Mouse (Mus musculus): ENCODE data around the gene Ntn3. TPM values are rescaled to one million over a fixed set of nuclear protein-coding genes. Genes with fewer than 3 reads are reported as not detected.

The Ntn3 gene
- total RNA-seq, 2 experiments from 2014 or later = 0.67 to 0.72 TPM

GRCm38 (mm10) chr17:24190934-24191333, 18.4 kb downstream of the Ntn3 start:
- DNase-seq = no peak

DNA sequence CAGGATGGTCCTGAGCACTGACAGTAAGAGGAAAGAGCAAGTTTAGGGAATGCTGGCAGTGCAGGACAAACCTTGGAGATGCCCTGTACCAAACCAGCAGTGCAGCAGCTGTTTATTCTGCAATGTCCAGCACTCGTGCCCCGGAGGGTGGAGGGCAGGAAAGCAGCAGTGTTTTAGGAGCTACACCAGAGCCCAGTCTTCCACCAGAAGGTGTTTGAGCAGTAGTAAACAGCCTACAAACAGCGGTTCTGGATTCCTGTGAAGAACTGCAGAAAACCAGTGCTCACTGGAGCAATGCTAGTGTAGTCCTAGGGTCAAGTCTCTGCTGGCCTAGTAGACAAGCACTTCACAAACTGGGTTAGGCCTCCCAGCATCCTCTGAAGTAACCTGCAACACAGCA, 35.1 kb downstream of the Ntn3 start:
- DNase-seq = no peak

GRCm38 (mm10) chr17:24173423-24173822, 35.9 kb downstream of the Ntn3 start:
- DNase-seq = peak; percentile 56 to 82

DNA sequence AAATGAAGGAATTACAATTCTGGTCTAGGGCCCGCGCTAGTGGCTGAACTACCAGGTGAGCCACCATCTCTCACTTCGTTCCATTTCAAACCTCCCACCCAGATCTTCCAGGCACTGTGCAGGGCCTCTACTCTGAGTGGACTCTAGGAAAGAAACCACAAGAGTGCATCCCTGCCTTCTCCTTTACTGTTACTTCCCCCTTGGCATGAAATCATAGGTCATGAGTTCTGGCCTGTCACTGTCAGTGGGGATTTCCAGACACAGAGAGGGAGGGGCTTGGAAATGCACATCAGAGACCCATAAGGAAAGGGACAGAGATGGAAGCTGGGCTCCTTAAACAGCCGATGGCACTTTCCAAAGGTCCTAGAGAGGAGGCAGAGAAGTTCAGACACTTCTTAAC, 37.6 kb downstream of the Ntn3 start:
- DNase-seq = no peak

DNA sequence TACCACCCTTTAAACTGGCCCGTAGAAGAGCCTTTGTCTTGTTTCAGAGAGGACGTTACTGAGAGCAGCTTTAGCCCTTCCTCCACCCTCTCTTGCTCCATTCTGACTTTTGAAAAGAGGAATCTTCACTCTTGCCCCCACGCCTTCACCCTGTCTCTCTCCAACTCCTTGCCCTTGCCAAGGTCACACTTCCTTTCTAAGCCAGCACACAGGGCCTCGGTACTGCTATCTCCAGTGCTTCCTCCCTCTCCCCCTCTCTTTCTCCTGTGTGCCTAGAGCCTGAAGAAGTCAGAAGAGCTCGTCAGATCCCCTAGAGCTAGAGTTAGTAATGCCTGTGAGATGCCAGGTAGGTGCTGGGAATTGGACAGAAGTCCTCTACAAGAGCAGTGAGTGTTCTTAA, 38.6 kb downstream of the Ntn3 start:
- no peak for DNase-seq

- no peak for DNase-seq
These were observed 39.2 kb downstream of the Ntn3 start for GRCm38 (mm10) chr17:24170125-24170524.

DNA sequence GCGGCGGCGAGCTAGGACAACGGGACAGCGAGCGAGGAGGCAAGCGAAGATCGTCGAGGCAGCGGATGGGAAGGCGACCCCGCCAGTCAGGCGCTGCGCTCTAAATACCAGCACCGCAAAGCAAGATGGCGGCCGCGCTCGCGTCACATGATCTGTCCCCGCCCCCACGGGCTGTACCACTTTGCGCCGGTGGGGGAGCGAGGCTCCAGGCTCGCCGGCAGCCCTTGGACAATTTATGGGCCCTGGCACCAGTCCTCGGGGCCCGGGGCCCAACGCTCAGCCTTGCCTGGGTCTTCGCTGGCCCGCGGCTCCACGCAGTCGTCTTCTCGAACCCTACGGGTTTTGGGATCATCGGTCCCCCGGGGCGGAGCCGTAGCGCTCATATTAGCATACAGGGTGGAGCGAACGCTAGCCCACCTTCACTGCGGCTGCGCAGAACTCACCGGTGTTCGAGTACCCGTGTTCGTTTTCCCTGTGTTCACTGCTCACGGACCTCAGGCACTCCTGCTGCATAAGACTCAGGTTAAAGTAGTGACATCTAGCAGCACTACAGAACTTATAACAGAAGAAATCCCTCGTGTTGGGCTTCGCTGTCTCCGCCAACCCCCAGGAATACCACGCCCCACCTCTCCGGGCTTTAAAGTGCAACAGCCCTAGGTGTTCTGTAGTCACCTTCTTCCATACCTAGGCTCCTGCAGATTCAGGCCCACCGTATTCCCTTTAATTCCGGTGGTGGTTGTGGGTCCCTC, 39.8 kb downstream of the Ntn3 start, which contains the start of gene Atp6v0c:
Atp6v0c (minus strand) TSS at position 386 of the 749 bp plus-strand sequence.
- DNase-seq = peak; percentile 95 to 97

GRCm38 (mm10) chr17:24168590-24169277, 40.6 kb downstream of the Ntn3 start:
- DNase-seq = peak; percentile 53 to 58

- DNase-seq = no peak
These were observed 41.3 kb downstream of the Ntn3 start for GRCm38 (mm10) chr17:24167891-24168505.

DNA sequence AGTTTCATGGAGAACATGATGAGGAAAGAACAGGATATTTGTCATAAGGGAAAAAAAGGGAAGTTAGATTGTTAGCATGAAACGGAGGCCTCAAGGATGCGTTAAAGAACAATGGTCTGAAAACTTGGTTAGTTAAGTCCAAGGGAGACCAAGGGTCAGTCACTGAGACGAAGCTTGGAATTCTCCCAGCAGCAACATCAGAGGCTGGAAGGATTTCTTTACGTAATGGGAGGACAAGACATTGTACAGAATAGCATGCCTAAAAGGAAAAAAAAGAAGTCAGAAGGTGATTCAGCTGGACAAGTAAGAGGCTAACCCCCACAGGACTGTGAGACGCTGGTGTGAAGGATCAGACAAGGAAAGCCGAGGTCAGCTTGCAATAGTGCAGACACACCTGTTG, 42.2 kb downstream of the Ntn3 start:
- DNase-seq = no peak

- peak in 1 of 2 experiments; percentile 51 for DNase-seq
These were observed 44.6 kb downstream of the Ntn3 start for GRCm38 (mm10) chr17:24164566-24165259.

GRCm38 (mm10) chr17:24163176-24163962, 46.0 kb downstream of the Ntn3 start, which contains the start of gene Amdhd2:
Gene Amdhd2, minus strand, starts transcription at chr17:24163766.
- DNase-seq = peak; percentile 96 to 97

GRCm38 (mm10) chr17:24162584-24163175, 46.7 kb downstream of the Ntn3 start:
- DNase-seq = peak; percentile 36 to 57

GRCm38 (mm10) chr17:24161466-24161865, 47.9 kb downstream of the Ntn3 start:
- DNase-seq = no peak

DNA sequence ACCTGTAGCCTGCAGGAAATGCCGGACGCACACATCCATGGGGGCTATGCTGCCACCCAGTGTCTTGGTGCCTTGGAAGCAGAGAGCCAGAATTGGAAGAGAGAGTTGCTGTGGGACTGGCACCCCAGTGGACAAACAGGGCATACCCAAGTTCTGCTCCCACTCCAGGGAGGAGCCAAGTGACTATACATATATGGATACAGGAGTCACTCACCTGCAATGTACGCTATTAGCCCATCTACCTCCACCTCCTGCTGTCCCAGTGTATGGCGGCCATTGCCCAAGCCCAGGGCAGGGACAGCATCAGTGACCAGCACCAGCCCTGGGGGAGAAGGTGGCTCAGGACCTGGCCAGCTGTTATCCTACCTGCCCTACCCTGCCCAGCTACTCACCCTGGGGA, 51.8 kb downstream of the Ntn3 start:
- DNase-seq = no peak

DNA sequence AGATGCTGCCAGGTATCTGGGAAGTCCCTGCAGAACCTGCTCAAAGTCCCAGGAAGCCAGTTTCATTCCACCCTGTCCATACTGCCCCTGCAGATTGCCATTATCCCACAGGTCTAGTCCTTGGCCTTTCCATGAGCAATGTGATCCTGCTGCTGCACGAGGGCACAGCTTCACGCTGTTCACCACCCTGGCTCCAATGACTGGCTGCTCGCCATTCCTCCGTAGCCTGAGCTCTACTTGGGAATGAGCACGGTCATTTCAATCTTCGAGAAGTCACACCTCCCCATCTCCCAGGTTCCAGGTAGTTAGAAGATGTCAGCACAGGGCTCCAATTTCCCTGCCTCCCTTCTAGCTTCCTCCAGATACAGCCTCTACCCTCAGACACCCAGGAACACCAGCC, 52.2 kb downstream of the Ntn3 start:
- no peak for DNase-seq

- DNase-seq = no peak
These were observed 52.9 kb downstream of the Ntn3 start for GRCm38 (mm10) chr17:24156394-24156793.

DNA sequence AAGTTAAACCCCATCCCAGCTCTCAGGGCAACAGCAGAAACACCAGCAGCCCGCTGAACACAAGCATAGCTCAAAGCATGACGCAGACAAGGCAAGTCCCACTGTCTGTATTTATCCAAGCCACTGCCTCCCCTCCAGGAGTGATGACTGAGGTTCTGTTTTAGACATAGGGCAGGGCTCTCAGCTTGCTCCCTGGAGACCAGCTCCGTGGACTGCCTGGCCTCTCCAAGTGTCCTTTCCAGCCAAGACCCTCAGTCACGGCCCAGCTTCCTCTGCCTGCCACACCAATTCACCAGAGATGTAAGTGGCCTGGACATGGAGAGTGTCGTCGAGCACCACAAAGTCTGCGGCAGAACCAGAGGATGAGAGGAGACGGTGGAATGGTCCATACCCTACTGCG, 53.6 kb downstream of the Ntn3 start:
- DNase-seq = no peak

- DNase-seq = no peak
These were observed 54.9 kb downstream of the Ntn3 start for GRCm38 (mm10) chr17:24154463-24154862.

All from heart, adult 18-20 months (tissue).